Mouse (Mus musculus) C2C12 (cell line): ENCODE data around the gene Vill. TPM values are rescaled to one million over a fixed set of nuclear protein-coding genes. Genes with fewer than 3 reads are reported as not detected.
A peak's percentile ranks its signal among the peaks of the same experiment; 100 is the strongest.

ENCODE experiments used
- H3K27me3 ChIP-seq: one replicate; pipeline ENCODE4 v1.6.1; 2011; ENCODE audit not compliant: control insufficient read depth, insufficient read depth, insufficient read length
- H3K36me3 ChIP-seq: one replicate; pipeline ENCODE4 v1.6.1; 2011; ENCODE audit not compliant: control insufficient read depth, insufficient read depth
- H3K4me3 ChIP-seq: one replicate; pipeline ENCODE4 v1.5.1; 2011; ENCODE audit warnings: mild to moderate bottlenecking, control low read depth; ENCODE audit not compliant: poor library complexity, insufficient read depth, severe bottlenecking
- H3K79me2 ChIP-seq: one replicate; pipeline ENCODE4 v1.6.1; 2011; ENCODE audit not compliant: control insufficient read depth, insufficient read depth
- H3K79me3 ChIP-seq: one replicate; pipeline ENCODE4 v1.6.1; 2011; ENCODE audit warnings: low read depth, control low read depth
- H3ac ChIP-seq: one replicate; pipeline ENCODE3; 2011; ENCODE audit warnings: low read depth; ENCODE audit not compliant: control insufficient read depth, insufficient read length
- CEBPB ChIP-seq: IDR thresholded peaks from one replicate; pipeline ENCODE4 v1.6.1; 2011; ENCODE audit warnings: low read depth, mild to moderate bottlenecking, control low read depth, moderate library complexity
- CTCF ChIP-seq: IDR thresholded peaks from one replicate; pipeline ENCODE4 v1.5.1; 2011; ENCODE audit not compliant: control insufficient read depth, insufficient read depth, insufficient read length
- FOSL1 ChIP-seq: IDR thresholded peaks from one replicate; pipeline ENCODE4 v1.8.0; 2011; ENCODE audit warnings: mild to moderate bottlenecking, low read length; ENCODE audit not compliant: poor library complexity, insufficient read depth, severe bottlenecking
- MAX ChIP-seq: IDR thresholded peaks from one replicate; pipeline ENCODE4 v1.6.1; 2011; ENCODE audit warnings: mild to moderate bottlenecking, control low read depth
- MYOD1 ChIP-seq: IDR thresholded peaks from one replicate; pipeline ENCODE4 v1.6.1; 2011; ENCODE audit warnings: low read depth; ENCODE audit not compliant: control insufficient read depth, insufficient read length
- MYOG ChIP-seq: IDR thresholded peaks from one replicate; pipeline ENCODE4 v1.6.1; 2011; ENCODE audit not compliant: control insufficient read depth, insufficient read length; ENCODE audit errors: extremely low read depth
- USF1 ChIP-seq: IDR thresholded peaks from one replicate; pipeline ENCODE4 v1.6.1; 2011; ENCODE audit warnings: low read depth, mild to moderate bottlenecking, control low read depth, moderate library complexity
- microRNA-seq: library from miRNA; unstranded; fragments of <30 nt; microRNA quantifications from one replicate; pipeline ENCODE4, GENCODE M21; 2019; ENCODE audit warnings: borderline microRNAs expressed
- polyA plus RNA-seq: library from polyadenylated mRNA; unstranded; fragments of >200 nt; fragmentation: generic; extraction: Trizol; gene quantifications from one replicate; pipeline ENCODE4 v1.2.1, GENCODE M21; 2012; ENCODE audit warnings: missing spikeins

The Vill gene
- polyA plus RNA-seq, 1 experiment = 0.96 TPM

- no peaks in the 10 kb centered on the region for H3K27me3 ChIP-seq
- no peak overlapping the region for H3ac ChIP-seq
- H3K36me3 ChIP-seq = no peaks in the 10 kb centered on the region
Observed at GRCm38 (mm10) chr9:119110640-119111039, 58.1 kb downstream of the Vill start.

GRCm38 (mm10) chr9:119114911-119115310 is 62.3 kb downstream of the Vill start:
- Histone ChIP-seq H3K27me3 (no peaks in the 10 kb centered on the region), H3K4me3 (no peak overlapping the region), H3K79me3 (no peaks in the 10 kb centered on the region), H3K36me3 (no peaks in the 10 kb centered on the region), H3K79me2 (no peaks in the 10 kb centered on the region), H3ac (no peak overlapping the region)
- TF ChIP-seq MYOG (no peak), MYOD1 (no peak), CEBPB (no peak), USF1 (no peak), FOSL1 (no peak), CTCF (no peak), MAX (no peak)

More at GRCm38 (mm10) chr9:119110640-119111039, 58.1 kb downstream of the Vill start:
- TF ChIP-seq FOSL1 (no peak), CTCF (no peak)
- Histone ChIP-seq H3K4me3 (no peak overlapping the region), H3K79me3 (no peaks in the 10 kb centered on the region), H3K79me2 (no peaks in the 10 kb centered on the region)

GRCm38 (mm10) chr9:119119409-119120167 is 67.0 kb downstream of the Vill start:
- Histone ChIP-seq H3K4me3 (no peak overlapping the region), H3K27me3 (peaks cover 17% of the 10 kb centered on the region), H3ac (no peak overlapping the region), H3K36me3 (no peaks in the 10 kb centered on the region), H3K79me2 (no peaks in the 10 kb centered on the region), H3K79me3 (no peaks in the 10 kb centered on the region)
- TF ChIP-seq FOSL1 (no peak), CTCF (no peak), MYOD1 (no peak), CEBPB (no peak), USF1 (no peak), MYOG (no peak), MAX (no peak)

GRCm38 (mm10) chr9:119120168-119120560 is 67.6 kb downstream of the Vill start:
- Histone ChIP-seq H3ac (no peak overlapping the region), H3K79me2 (no peaks in the 10 kb centered on the region), H3K36me3 (no peaks in the 10 kb centered on the region), H3K27me3 (peaks cover 17% of the 10 kb centered on the region), H3K79me3 (no peaks in the 10 kb centered on the region), H3K4me3 (no peak overlapping the region)
- TF ChIP-seq USF1 (no peak), MYOD1 (no peak), CTCF (no peak), MAX (no peak), CEBPB (no peak), FOSL1 (no peak), MYOG (no peak)

Small RNA genes within 50 kb of the gene (microRNA-seq; reads per million reads assigned to microRNA genes)
- 9.4 reads per million, percentile 58 among the genes with 10 or more reads in this experiment for gene Mir26a-1

Other genes with a start within 250 kb of the Vill start
- 5.6 TPM for gene Ctdspl, start 126.3 kb upstream of the Vill start, polyA plus RNA-seq
- gene Plcd1, start 40.7 kb downstream of the Vill start, polyA plus RNA-seq = 8.8 TPM
- 0.01 TPM for gene Dlec1, start 49.7 kb downstream of the Vill start, polyA plus RNA-seq
- 0.96 TPM for gene Acaa1b, start 104.3 kb downstream of the Vill start, polyA plus RNA-seq
- not detected for gene Gm47289, start 106.4 kb downstream of the Vill start, polyA plus RNA-seq
- gene Slc22a13, start 156.3 kb downstream of the Vill start, polyA plus RNA-seq = not detected